Mouse (Mus musculus) gastrocnemius, adult 18-20 months (tissue): ENCODE measurements around the gene Sept9. TPM values are rescaled to one million over a fixed set of nuclear protein-coding genes. Genes with fewer than 3 reads are reported as not detected.

Source experiments
- DNase-seq: peaks from one replicate; pipeline ENCODE4 v3.0.0; 2021; ENCODE audit warnings: low spot score
- total RNA-seq, 2 experiments: library from RNA; stranded (reverse); gene quantifications; 2 replicates each; pipeline ENCODE4 v1.2.3; 2021

The Sept9 gene
- total RNA-seq, 2 experiments from 2014 or later = 8.0 to 16.1 TPM

DNA sequence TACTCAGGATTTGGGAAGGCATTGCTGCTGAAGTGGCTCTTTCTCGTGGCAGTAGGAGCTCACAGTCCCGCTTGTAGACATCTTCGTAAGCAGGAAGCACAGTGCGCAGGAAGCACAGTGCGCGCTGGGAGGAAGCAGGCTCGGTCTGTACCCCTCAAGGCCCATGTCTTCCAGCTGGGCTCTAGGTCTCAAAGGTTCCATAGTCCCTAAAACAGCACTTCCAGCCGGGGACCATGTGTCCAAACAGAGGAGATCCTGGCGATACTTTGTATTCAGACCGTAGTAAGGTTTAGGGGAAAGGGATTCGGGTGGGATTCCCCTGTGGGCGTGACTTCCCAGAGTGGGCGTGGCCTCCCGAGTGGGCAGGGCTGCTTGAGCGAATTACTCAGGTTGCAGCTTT, 24.5 kb upstream of the Sept9 start:
- peak; percentile 43 for DNase-seq

DNA sequence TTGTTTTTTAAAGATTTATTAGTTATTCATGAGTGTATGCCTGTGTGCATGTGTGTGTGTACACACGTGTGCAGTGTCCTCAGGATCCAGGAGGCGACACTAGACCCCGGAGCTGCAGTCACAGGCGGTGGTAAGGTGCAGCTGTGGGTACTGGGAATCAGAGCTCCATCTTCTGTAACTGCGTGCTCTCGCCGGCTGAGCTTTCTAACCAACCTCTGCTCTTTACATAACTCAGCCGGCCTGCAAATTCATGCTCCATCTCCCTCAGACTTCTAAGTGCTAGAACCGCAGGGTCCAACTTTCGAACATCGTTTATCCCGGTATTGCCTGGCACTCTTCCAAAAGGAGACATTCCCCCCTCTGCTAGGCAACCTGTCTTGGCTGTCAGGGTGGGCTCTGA, 24.0 kb upstream of the Sept9 start:
- no peak for DNase-seq

DNA sequence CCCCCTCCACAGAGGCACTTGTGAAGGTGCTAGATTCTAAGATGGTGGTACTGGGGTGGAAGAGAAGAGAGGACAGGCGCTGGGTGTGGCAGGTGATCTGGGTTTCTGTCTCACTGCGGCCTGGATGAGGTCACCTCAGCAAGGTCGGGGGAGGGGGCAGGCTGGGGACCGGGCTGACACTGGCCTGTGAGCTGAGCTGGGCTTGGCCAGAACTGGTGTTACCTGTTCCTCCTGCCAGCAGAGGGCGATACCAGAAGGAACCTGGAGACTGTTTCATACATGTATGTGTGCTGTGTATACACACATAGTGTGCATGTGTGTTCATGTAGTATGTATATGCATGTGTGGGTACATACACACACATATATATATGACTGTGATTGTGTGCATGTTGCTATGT, 23.2 kb upstream of the Sept9 start:
- no peak for DNase-seq

DNA sequence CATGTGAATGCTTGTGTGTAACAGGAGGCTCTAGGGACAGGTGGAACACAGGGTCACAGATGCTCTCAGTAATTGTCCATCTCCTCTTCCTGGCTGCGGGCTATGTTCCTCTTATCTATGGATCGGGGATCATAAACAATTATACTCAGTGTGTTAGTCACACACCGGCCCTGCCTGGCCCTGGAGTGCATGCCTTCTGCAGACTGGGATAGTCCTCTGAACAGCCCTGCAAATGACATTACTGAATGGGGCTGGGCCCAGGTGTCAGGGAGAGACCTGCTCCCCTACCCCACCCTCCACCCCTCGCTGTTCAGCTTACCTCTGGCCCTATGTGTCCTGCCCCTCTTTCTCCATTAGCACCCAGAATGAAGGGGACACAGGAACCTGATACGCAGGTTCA, 22.6 kb upstream of the Sept9 start:
- DNase-seq = no peak

DNA sequence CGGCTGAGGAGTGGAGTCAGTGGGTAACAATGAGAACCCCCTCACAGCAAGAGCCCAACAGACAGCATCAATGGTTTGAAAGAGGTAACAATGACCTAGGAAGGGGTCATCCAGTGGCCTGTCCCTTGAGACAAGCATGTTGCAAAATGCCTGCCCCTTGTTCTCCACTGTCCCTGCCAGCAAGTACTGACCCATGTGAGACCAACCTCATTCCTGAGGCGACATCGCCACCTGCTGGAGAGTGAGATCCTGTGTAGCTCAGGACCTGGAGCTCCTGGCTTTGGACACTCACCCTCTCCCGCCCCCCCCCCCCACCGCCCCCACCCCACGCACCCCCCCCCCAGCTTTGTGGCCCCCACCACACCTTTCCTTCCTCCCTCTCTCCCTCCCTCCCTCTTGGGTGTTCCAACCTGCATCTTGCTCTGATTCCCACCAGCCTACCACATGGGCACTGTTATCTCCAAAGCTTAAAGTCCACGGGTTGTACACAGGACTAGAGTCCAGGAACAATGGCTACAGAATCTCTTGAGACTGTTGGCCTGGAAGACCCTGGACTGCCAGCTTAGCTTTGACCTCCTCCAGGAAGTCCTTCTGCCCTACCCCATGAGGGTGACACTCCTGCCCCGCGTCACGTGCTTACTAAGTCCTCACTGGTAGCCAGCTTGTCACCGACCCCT, 22.0 kb upstream of the Sept9 start:
- peak; percentile 94 for DNase-seq

DNA sequence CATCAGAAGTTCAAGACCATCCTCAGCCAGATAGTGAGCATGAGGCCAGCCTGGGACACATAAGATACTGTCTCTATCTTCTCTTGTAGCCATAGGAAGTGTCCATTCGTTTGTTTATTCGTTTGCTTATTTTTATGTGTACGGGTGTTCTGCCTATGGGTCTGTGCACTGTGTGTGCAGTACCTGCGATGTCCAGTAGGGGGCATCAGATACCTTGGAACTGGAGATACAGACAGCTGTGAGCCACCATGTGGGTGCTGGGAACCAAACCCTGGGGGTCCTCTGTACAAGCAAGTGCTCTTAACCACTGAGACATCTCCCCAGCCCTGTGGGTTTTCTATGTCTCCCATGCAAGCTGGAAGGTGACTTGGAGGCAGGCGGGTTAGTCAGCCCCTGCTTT, 19.6 kb upstream of the Sept9 start:
- DNase-seq = no peak

DNA sequence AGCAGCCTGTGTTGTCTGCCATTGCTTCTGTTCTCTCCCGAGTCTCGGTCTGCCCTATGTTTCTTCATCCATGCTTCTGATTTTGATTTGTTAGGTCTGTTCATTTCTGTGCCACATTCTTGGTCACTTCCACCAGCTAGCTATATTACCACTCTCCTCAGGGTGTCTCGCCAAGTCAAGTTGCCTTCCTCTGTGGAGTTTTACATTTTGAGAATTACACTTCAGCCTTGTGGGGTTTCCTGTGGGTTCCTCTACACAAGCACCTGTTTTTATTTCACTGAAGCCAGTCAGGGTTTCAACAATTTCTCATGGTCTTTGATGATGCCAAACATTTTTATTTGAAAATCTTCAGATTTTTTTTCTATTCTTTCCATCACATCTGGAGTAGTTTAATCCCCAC, 16.7 kb upstream of the Sept9 start:
- DNase-seq = no peak

DNA sequence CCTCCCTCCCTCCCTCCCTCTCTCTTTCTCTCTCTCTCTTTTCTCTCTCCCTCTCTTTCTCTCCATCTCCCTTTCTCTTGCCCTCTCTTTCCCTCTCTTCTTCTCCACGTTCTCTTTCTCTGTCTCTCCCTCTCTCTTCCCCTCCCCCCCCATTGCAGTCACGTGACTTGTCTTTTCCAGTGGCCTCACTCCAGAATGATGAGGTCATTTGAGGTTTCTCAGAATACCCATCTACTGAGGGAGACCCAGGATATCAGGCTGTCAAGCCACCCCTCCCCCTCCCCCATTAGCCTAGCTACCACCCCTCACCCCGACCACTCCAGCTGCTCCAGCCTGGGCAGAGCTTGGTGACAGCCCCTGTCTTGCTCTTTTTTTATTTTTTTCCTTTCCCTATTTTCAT, 16.2 kb upstream of the Sept9 start:
- DNase-seq = no peak

DNA sequence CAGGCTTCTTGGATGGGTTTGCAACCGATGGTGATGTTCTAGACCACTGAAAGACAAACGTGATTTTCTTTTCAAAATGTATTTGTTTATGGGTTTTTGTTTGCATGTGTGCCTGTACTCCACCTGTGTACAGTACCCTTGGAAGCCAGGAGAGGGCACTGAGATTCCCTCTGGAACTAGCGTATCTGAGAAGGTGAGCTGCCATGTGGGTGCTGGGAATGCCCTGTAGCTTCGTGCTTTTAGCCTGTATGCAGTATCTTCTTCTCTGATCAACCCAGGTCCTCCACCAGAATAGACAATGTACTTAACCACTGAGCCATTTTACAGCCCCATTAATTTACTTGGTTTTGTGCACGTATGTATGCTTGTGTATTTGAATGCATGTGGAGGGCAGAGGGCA, 15.6 kb upstream of the Sept9 start:
- DNase-seq = no peak

DNA sequence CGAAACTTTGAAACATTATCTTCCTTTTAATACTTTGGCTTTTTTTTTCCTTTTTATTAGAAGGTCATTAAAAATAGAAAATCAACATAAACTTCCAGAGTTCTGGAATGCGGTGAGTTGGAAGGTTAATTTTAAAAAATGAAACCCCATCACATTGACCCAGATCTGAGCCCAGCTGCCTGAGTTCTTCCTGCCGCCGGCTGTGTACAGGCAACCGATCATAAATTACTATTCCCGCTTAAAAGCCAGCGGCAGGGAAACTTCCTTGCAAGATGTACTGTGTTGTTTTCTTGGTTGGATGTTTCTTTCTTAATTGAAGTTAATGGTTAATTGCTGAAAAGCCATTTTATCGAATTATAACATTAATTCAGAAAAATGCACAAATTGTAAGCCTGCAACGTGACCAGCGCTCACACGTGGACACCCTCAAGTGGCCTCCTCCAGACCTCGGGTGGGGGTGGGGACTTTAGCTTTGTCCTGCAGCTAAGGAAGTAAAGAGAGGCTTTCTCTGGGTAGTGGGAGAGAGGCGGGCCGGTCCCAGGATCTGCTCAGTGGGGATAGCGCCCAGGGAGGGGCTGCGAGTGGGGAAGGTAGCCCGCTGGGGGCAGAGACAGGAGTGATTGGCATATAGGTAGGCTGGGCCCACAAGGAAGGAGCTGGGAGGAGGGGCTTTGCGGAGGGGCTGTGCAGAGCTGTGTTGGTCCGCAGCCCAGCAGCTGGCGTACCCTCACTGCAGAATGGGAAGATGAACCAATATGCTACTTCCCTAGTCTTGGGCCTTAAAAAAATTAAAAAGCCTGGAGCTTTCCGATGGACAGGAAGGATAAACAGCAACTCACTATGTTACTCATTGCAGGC, 14.2 kb upstream of the Sept9 start:
- DNase-seq = no peak

DNA sequence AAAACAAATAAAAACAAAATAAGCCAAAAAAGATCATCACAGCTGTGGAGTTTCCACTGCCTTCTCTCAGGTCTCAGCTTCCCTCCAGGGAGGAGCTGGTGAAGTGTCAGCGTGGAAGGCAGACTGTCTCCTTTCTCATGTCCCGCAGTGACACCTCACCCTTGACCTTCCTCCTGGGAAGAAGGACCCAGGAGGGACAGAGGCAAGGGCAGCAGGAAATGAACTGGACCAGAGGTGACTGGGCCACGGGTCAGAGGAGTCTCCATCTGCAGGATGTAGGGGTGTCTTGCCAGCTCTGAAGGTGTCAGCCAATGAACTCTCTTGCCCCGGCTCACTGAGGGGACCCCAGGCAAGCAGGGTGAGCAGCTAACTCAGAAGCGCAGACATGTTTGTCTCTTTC, 7.9 kb upstream of the Sept9 start:
- DNase-seq = no peak

DNA sequence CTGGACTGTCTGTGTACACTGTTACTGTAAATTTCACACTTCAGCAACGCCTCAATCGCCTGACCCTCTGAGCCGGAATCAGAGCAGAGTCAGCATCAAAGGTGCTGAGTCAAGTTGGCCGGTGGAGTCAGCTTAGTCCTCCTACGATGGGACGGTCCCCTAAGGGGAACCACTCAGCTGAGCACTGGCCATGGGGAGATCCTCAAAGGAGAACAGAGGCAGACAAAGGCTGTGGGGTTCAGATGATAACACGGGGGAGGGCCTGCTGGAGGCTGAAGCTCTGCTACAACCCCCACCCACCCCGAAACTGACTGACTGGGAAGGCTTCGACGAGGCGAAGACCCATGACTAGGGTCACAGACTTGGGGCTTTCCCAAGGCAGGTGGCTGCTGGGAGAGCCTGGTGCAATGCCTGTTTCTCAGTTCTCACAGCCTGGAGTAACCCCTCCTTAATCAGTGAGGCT, 5.0 kb upstream of the Sept9 start:
- no peak for DNase-seq

DNA sequence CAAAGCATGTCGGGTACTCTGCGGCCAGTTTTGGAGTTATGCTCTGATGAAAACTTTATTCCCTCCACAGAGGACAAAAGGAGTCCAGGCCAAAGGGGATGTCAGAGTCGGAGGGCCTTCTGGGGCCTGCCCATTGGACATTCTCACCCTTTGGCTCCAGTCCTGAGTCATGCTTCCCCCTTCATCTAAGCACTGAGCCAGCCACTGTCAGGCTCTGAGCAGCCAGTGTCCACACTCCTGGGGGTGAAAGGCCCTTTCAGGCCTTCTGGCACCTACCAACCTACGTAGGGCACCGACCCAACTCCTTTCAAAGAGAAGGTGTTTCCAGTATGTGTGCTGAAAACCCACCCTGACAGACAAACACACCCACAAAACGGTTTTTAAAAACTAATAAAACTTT, 3.8 kb upstream of the Sept9 start:
- no peak for DNase-seq

DNA sequence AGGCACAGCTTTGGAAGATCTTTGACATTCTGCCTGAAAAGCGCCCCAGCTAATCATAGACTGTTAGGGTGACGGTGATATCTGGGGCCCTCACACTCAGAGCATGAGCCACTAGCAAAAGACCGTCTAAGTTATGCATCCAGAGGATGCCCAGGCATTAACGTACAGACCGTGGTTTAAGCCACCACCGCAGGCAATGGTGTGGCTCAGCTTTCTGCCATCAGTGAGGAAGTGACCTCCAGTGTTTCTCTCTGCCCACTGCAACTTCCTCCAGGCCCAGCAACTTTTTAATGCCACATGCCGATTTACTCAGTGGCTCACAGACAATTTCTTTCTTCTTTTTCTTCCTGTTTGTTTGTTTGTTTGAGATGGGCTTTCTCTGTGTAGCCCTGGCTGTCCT, 2.8 kb upstream of the Sept9 start:
- DNase-seq = no peak

DNA sequence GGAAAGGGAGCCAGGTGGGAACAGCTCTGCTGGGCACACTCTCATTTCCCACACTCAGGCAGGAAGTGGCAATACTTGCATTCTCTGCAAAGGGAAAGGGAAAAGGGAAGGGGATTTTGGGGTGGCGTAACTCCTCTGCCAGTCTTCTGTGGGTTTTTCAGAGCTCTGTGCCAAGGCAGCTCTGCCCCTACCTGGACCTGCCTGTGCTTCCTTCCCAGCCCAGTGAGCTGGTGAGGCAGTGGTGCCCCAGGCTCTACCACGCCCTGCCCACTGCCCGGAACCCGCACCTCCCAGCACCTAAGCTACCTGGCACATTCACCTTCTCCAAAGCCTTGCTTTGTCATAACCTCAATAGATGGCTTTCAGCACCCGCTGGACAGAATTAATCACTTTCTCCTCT, 1.3 kb upstream of the Sept9 start:
- DNase-seq = no peak

DNA sequence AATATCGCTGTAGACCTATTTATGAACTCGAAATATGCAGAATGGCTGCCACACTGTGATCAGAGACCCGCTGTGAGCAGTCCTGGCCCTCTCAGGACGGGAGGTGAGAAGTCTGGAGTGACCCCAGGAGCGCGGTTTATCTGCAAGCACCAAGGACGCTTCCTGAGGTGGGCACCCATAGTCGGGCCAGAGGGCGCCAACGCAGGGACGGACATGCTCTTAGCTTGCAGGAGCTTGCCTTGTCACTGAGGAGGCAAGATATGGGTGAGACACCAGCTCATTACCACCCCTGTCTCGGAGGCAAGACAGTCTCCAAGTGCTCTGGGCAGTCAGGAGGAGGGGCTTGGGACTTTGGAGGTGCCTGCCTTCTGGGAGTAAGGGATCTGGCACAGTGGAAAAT, 2.4 kb downstream of the Sept9 start:
- DNase-seq = no peak

DNA sequence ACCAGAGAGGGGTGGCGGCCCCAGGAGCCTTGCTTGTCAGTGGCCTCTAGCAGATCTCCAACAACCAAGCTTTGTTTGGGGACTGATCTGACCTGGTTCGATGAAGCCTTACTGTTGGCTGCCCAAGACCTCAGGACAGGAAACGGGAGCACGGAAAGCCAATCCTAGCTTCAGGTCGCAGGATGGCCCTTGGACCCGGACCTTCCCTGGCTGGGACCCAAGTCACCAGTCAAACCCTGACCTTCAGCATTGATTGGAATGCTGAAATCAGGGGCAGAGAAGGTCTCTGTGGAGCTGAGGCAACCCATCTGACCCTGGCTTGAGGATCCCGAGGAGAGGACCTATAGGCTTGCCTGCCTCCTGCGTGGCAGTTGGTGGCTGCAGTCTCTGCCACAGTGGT, 5.1 kb downstream of the Sept9 start:
- no peak for DNase-seq

DNA sequence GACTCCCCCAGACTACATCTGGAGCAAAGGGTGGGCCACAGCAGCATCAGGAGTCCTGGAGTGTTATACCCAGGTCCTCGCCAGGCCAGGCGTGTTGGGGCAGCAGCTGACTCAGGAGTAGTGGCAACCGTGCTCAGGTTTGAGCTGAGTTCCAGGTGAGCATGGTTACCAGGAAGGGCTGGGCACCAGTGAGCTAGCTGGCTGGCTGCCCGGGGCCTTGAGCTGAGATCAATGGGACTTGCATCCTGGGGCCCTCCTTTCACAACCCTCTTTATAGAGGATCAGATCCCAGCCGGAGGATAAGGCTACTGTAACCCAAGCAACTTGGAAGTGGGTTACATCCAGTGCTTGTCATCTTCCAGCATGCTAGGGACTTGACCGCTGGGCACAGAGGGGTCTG, 5.6 kb downstream of the Sept9 start:
- no peak for DNase-seq

DNA sequence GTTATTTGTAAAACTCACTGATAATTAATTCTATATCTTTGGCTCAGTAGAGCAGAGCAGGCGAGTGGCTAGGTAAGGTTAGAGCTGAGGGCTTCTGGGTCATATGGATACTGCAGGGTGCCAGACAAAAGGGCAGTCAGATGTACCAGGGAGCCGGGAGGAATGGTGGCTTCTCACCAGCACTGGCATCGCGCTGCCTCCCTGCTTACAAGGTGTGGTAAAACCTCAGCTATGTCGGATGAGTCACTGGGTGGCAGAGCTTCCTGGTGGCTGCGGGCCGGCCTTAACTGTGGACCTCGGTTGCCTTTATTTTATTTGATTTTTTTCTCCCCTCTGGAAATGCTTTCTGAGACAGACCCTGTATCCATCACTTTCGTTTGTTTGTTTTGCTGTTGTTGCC, 6.0 kb downstream of the Sept9 start:
- no peak for DNase-seq

DNA sequence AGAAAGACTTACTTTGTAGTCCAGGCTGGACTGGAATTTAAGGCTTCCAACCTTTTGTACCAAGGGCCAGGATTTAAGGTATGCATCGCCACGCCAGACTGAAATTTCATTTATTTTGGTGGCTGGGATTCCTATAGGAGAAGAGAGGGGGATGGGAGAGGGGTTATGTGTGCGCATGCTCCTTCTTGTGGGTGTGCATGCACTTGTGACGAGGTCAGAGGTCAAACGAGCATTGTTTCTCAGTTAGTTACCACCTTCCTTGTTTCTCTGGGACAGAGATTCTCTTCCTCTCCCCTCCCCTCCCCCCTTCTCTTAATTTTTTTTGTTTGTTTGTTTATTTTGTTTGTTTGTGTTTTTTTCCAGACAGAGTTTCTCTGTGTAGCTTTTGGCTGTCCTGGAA, 8.0 kb downstream of the Sept9 start:
- DNase-seq = no peak

DNA sequence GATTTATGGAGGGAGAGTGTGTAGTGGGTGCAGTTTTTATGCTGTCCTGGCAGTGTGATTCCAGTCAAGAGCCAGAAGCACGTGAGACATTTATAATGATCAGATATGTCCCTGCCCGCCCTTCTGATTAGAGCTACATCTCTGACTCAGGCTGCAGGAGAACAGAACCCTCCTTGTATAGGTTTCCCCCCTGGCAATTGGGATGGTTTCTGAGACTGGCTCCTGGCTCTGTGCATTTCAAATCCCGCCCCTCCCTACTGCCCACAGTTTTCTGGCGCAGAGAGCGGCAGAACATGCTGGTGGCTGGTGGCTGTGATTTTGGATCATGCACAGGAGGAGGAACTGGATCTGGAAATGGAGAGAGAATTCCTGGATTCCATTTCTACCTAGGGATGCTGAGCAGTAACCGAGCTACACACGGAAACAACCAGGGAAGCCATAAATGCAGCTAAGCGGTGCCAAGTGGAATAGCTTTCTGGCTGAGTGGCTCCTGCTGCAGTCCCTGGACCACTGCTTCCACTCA, 8.8 kb downstream of the Sept9 start:
- no peak for DNase-seq

DNA sequence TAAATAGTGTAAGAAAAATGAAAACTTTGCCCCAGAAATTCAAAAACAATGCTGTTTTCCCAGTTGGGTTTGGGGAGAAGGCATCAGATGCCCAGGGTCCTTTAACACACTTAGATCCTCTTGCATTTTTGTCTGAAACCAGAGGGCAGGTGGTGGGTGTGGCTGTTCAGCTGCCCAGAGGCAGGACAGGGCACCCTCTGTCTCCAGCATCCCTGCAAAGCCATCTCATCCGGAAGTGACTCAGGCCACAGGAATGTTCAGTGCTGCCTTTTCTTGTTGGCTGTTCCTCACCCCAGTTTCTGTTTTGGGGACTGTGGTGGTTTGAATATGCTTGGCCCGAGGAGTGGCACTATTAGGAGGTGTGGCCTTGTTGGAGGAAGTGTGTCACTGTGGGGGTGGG, 17.3 kb downstream of the Sept9 start:
- DNase-seq = no peak

DNA sequence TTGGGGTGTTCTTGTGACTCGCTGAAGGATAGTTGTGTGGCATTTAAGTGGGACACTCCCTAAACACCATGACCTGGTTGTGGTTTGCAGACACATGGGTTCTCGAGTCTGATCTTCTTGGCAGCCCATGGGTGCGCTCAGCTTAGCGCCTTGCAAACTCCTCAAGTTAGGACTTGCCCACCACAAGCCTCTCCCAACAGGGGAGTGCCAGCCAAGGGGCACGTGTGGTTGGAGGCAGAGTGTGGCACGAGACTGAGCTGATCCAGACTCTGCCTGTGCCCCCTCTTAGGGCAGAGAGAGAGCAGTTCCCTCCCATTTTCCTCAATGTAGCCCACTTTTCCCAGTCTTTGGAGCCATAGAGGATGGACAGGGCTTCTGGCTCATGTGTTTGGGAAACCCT, 18.6 kb downstream of the Sept9 start:
- no peak for DNase-seq
